Mouse (Mus musculus): ENCODE measurements around the gene Arhgap24.

DNA sequence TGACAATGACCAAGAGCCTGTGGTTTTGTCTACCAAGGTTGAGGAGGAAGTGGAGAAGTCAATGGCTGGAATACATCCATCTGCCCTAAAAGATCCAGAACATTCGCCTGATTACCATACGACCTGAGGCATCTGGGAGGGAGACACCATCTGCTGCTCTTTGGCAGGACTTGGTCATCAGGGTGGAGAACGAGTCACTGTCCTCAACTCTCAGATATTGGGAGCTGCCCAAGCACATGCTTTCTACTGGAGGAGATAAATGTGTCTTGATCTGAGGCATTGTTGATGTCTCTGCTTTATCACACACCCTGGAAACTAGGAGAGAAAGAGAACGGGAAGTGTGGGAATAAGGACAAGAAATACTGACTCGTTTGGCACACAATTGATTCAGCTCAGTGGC is 206.5 kb downstream of the Arhgap24 start:
- TF ChIP-seq GATA1 (IDR thresholded peaks at IDR 0.05; ENCODE audit: low read length), result no peak
- TF ChIP-seq TAL1 (IDR thresholded peaks at IDR 0.05; ENCODE audit: low read length), result no peak

Measured in erythroblast, embryonic 14.5 days (primary cell).